Mouse (Mus musculus): ENCODE measurements around the gene Grifin. TPM values are rescaled to one million over a fixed set of nuclear protein-coding genes. Genes with fewer than 3 reads are reported as not detected.

Gene Grifin
- polyA plus RNA-seq, 1 experiment: 2.7 TPM

DNA sequence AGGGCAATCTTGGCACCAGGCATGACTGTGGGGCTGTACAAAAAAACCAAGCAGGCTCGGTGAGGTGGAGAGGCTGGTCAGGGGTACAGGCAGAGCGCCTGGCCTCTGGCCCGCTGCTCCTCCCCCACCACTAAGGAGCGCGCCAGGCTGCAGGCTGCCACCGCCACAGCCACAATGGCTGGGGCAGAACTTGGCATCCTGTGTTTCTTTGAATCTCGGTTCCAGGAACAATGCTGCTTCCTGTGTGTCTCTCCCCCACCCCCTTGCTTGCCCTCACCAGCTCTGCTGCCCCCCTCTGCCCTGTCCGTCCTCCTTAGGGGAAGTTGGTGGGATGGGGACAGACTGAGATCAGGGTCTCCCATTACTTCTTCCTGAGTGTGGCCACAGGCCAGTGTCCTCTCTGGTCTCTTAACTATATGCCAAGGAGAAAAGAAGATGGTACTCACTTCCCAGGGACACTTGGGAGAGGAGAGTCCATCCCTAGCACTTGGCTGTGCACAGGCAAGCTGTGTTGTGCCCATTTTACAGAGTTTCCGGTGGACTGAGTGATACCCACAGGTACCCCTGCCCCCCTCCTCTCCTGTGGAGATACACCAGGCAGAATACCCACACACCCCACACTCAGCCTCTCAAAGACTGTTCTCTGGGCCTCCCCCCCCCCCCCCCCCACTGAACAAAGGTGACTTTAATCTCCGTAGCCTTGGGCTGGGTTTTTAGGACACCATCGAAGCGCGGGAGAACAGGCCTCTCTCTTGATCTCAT, 44.8 kb upstream of the Grifin start:
- no peaks in the 10 kb centered on the region for H3K36me3 ChIP-seq (ENCODE audit: control insufficient read depth, insufficient read depth, low read length)
- TF ChIP-seq CTCF (IDR thresholded peaks at IDR 0.05; ENCODE audit: borderline replicate concordance, control insufficient read depth, extremely low read depth, insufficient read depth, low read length, poor library complexity) (no peak), POLR2A (IDR thresholded peaks at IDR 0.05; ENCODE audit: control insufficient read depth, extremely low read depth, insufficient read depth, low read length, poor library complexity) (0 out of 2 replicates have a peak, but pooled peaks have one; percentile 27)
- WGBS: 4% methylated on average over 13 of the region's 13 CpGs
- peak overlapping the region; percentile 51 for H3K4me3 ChIP-seq (ENCODE audit: control insufficient read depth, insufficient read depth, low read length)
- peaks cover 5% of the 10 kb centered on the region; the same call in 1 of the 2 replicates for H3K27me3 ChIP-seq (ENCODE audit: control insufficient read depth, insufficient read depth, low read length)
- peaks cover 53% of the 10 kb centered on the region for H3K4me1 ChIP-seq (replicated peaks; ENCODE audit: control insufficient read depth, insufficient read depth, low read length)
- DNase-seq: peak; percentile 49
- H3K27ac ChIP-seq (ENCODE audit: control insufficient read depth, insufficient read depth, low read length): peak overlapping the region; percentile 60

- peak overlapping the region; percentile 42 for H3K4me3 ChIP-seq (ENCODE audit: control insufficient read depth, insufficient read depth, low read length)
- peaks cover 5% of the 10 kb centered on the region; the same call in 1 of the 2 replicates for H3K27me3 ChIP-seq (ENCODE audit: control insufficient read depth, insufficient read depth, low read length)
- WGBS: 2% methylated on average over 16 of the region's 16 CpGs
- peaks cover 53% of the 10 kb centered on the region for H3K4me1 ChIP-seq (replicated peaks; ENCODE audit: control insufficient read depth, insufficient read depth, low read length)
- H3K36me3 ChIP-seq (ENCODE audit: control insufficient read depth, insufficient read depth, low read length): no peaks in the 10 kb centered on the region
- DNase-seq: no peak
- H3K27ac ChIP-seq (ENCODE audit: control insufficient read depth, insufficient read depth, low read length): peak overlapping the region; percentile 57
- TF ChIP-seq CTCF (IDR thresholded peaks at IDR 0.05; ENCODE audit: borderline replicate concordance, control insufficient read depth, extremely low read depth, insufficient read depth, low read length, poor library complexity): no peak
Measured at GRCm38 (mm10) chr5:140608634-140609015, 43.8 kb upstream of the Grifin start.

DNA sequence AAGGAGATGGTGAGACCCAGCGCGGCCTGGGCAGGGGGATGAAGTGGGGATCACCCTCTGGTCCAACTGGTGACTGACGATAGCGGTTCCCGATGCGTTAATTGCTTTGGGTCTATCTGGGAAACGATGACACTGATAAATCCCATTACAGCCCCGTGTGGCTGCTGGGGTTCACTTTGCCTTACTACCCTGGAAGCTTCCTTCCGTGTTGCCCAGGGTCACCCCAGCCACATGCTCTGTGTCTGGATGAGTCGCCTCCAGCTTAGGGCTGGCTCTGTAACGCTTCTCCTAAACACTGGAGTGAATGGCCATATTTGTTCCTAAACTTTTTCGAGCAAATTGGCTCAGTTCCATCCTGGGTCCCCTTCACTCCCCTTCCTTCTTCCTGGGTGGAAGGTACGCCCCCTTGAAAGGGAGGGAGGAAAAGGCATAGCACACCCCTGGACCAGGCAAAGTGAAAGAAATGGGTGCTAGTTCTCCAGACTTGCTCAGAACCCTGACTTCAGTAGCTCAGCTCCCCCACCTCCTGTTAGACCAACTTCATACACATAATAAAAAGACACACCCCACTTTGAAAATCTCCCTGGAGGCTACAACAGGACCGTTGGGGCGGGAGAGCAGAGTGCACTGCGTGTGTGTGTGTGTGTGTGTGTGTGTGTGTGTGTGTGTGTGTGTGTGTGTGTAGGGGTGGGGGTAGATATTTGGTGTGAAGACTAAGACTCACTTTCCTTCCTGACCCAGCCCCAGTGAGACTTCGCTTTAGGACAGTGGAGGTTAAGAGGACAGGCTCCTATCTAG, 43.2 kb upstream of the Grifin start:
- WGBS: 1% methylated on average over 17 of the region's 17 CpGs
- Histone ChIP-seq H3K36me3 (ENCODE audit: control insufficient read depth, insufficient read depth, low read length) (no peaks in the 10 kb centered on the region), H3K27ac (ENCODE audit: control insufficient read depth, insufficient read depth, low read length) (peak overlapping the region; percentile 57), H3K4me1 (replicated peaks; ENCODE audit: control insufficient read depth, insufficient read depth, low read length) (peaks cover 53% of the 10 kb centered on the region), H3K4me3 (ENCODE audit: control insufficient read depth, insufficient read depth, low read length) (peak overlapping the region; percentile 42), H3K27me3 (ENCODE audit: control insufficient read depth, insufficient read depth, low read length) (peaks cover 5% of the 10 kb centered on the region; the same call in 1 of the 2 replicates)
- TF ChIP-seq CTCF (IDR thresholded peaks at IDR 0.05; ENCODE audit: borderline replicate concordance, control insufficient read depth, extremely low read depth, insufficient read depth, low read length, poor library complexity) (no peak), POLR2A (IDR thresholded peaks at IDR 0.05; ENCODE audit: control insufficient read depth, extremely low read depth, insufficient read depth, low read length, poor library complexity) (no peak)
- DNase-seq: no peak

- Histone ChIP-seq H3K4me3 (ENCODE audit: control insufficient read depth, insufficient read depth, low read length) (peak within 1 kb of the TSS; percentile 42), H3K4me1 (replicated peaks; ENCODE audit: control insufficient read depth, insufficient read depth, low read length) (peaks cover 53% of the 10 kb centered on the region), H3K27ac (ENCODE audit: control insufficient read depth, insufficient read depth, low read length) (peak within 1 kb of the TSS; percentile 57), H3K27me3 (ENCODE audit: control insufficient read depth, insufficient read depth, low read length) (peaks cover 5% of the 10 kb centered on the region; the same call in 1 of the 2 replicates), H3K36me3 (ENCODE audit: control insufficient read depth, insufficient read depth, low read length) (no peaks in the 10 kb centered on the region)
- no peak for TF ChIP-seq POLR2A (IDR thresholded peaks at IDR 0.05; ENCODE audit: control insufficient read depth, extremely low read depth, insufficient read depth, low read length, poor library complexity)
- no peak; the same call in 1 of the 2 replicates for TF ChIP-seq CTCF (IDR thresholded peaks at IDR 0.05; ENCODE audit: borderline replicate concordance, control insufficient read depth, extremely low read depth, insufficient read depth, low read length, poor library complexity)
- under 1% methylated on average over 91 of the region's 91 CpGs for WGBS
- DNase-seq: peak; percentile 67
Measured at GRCm38 (mm10) chr5:140607001-140607835, 42.3 kb upstream of the Grifin start, which contains the start of gene Lfng. Gene Lfng, plus strand, starts transcription at chr5:140607320.

DNA sequence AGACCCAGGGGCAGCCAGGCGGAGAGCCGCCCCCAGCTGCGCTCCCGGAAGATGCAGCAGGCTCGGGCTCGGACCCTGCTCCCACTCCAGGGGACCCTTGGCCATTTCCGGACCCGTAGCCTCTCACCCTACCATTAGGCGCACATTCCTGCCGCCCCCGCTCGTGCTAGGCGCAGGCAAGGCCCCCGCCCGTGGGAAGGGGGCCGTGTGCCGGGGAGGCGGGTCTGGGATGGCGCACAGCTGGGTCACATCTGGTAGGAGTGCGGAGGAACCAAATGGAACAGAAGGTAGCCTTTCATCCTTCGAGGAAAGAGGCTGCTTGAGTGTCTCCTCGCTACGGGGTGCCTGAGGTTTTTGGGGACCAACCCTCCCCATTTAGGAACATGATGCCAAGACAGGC, 41.5 kb upstream of the Grifin start:
- no peak for DNase-seq
- H3K4me3 ChIP-seq (ENCODE audit: control insufficient read depth, insufficient read depth, low read length): 0 out of 2 replicates have a peak overlapping the region, but pooled peaks have one; percentile 42
- peaks cover 5% of the 10 kb centered on the region; the same call in 1 of the 2 replicates for H3K27me3 ChIP-seq (ENCODE audit: control insufficient read depth, insufficient read depth, low read length)
- H3K27ac ChIP-seq (ENCODE audit: control insufficient read depth, insufficient read depth, low read length): no peak overlapping the region
- TF ChIP-seq CTCF (IDR thresholded peaks at IDR 0.05; ENCODE audit: borderline replicate concordance, control insufficient read depth, extremely low read depth, insufficient read depth, low read length, poor library complexity) (no peak), POLR2A (IDR thresholded peaks at IDR 0.05; ENCODE audit: control insufficient read depth, extremely low read depth, insufficient read depth, low read length, poor library complexity) (no peak)
- 13% methylated on average over 23 of the region's 23 CpGs for WGBS
- H3K36me3 ChIP-seq (ENCODE audit: control insufficient read depth, insufficient read depth, low read length): no peaks in the 10 kb centered on the region
- H3K4me1 ChIP-seq (replicated peaks; ENCODE audit: control insufficient read depth, insufficient read depth, low read length): peaks cover 50% of the 10 kb centered on the region

- Histone ChIP-seq H3K4me3 (ENCODE audit: control insufficient read depth, insufficient read depth, low read length) (no peak overlapping the region), H3K27me3 (ENCODE audit: control insufficient read depth, insufficient read depth, low read length) (peaks cover 5% of the 10 kb centered on the region; the same call in 1 of the 2 replicates), H3K4me1 (replicated peaks; ENCODE audit: control insufficient read depth, insufficient read depth, low read length) (peaks cover 40% of the 10 kb centered on the region), H3K27ac (ENCODE audit: control insufficient read depth, insufficient read depth, low read length) (no peak overlapping the region), H3K36me3 (ENCODE audit: control insufficient read depth, insufficient read depth, low read length) (no peaks in the 10 kb centered on the region)
- DNase-seq: no peak
- TF ChIP-seq POLR2A (IDR thresholded peaks at IDR 0.05; ENCODE audit: control insufficient read depth, extremely low read depth, insufficient read depth, low read length, poor library complexity) (no peak), CTCF (IDR thresholded peaks at IDR 0.05; ENCODE audit: borderline replicate concordance, control insufficient read depth, extremely low read depth, insufficient read depth, low read length, poor library complexity) (no peak)
- 47% methylated on average over 3 of the region's 3 CpGs for WGBS
Measured at GRCm38 (mm10) chr5:140605228-140605627, 40.4 kb upstream of the Grifin start.

Measured in thymus, adult 2 months (tissue).